Mouse (Mus musculus) thymus, adult 2 months (tissue): ENCODE measurements around the gene Zfp61. TPM values are rescaled to one million over a fixed set of nuclear protein-coding genes. Genes with fewer than 3 reads are reported as not detected.

ENCODE experiments used
- DNase-seq: peaks from one replicate; pipeline ENCODE4 v3.0.0; 2021
- H3K27ac ChIP-seq: fragments of 200-500 bp; 2 replicates; pipeline ENCODE4 v1.5.1; 2012; ENCODE audit warnings: low read length, control low read depth; ENCODE audit not compliant: control insufficient read depth, insufficient read depth
- H3K27me3 ChIP-seq: fragments of 200-500 bp; 2 replicates; pipeline ENCODE4 v1.6.1; 2012; ENCODE audit warnings: mild to moderate bottlenecking, low read length, moderate library complexity, mixed read lengths; ENCODE audit not compliant: control insufficient read depth, insufficient read depth
- H3K36me3 ChIP-seq: fragments of 200-500 bp; 2 replicates; pipeline ENCODE4 v1.6.1; 2012; ENCODE audit warnings: mild to moderate bottlenecking, low read length, moderate library complexity; ENCODE audit not compliant: control insufficient read depth, insufficient read depth
- H3K4me1 ChIP-seq: fragments of 200-500 bp; replicated peaks from 2 replicates; pipeline ENCODE4 v1.6.1; 2012; ENCODE audit warnings: low read length; ENCODE audit not compliant: control insufficient read depth, insufficient read depth
- H3K4me3 ChIP-seq: fragments of 200-500 bp; 2 replicates; pipeline ENCODE4 v1.5.1; 2012; ENCODE audit warnings: mild to moderate bottlenecking, low read length, control low read depth, moderate library complexity; ENCODE audit not compliant: control insufficient read depth, insufficient read depth
- CTCF ChIP-seq: fragments of 200-500 bp; IDR thresholded peaks from 2 replicates; pipeline ENCODE4 v1.5.1; 2012; ENCODE audit warnings: mild to moderate bottlenecking, control low read depth, low read length, moderate library complexity, borderline replicate concordance; ENCODE audit not compliant: control insufficient read depth, poor library complexity, insufficient read depth; ENCODE audit errors: extremely low read depth
- POLR2A ChIP-seq: fragments of 200-500 bp; IDR thresholded peaks from 2 replicates; pipeline ENCODE4 v1.6.1; 2012; ENCODE audit warnings: mild to moderate bottlenecking, low read length, control low read depth, moderate library complexity; ENCODE audit not compliant: control insufficient read depth, poor library complexity, insufficient read depth; ENCODE audit errors: extremely low read depth
- WGBS: fragments of 180-500 bp; shearing (Covaris S2); methylation state at CpG from one replicate; pipeline ENCODE4 v1.1.7; 2018; 5-methylcytosine and 5-hydroxymethylcytosine counted together
- polyA plus RNA-seq: library from polyadenylated mRNA; depleted of rRNA; stranded (reverse); fragments of >200 nt; gene quantifications from 2 replicates; pipeline ENCODE4 v1.2.3, GENCODE M21; 2012

Zfp61 gene
- polyA plus RNA-seq, 1 experiment = 22.6 TPM

- 96% methylated on average over 27 of the region's 27 CpGs for WGBS
- DNase-seq = no peak
- H3K36me3 ChIP-seq = peaks cover 38% of the 10 kb centered on the region
- no peak overlapping the region for H3K27ac ChIP-seq
- no peak overlapping the region for H3K4me3 ChIP-seq
- TF ChIP-seq CTCF (no peak), POLR2A (no peak)
- no peaks in the 10 kb centered on the region for H3K4me1 ChIP-seq
- no peaks in the 10 kb centered on the region for H3K27me3 ChIP-seq
Observed at GRCm38 (mm10) chr7:24291387-24292090, 9.5 kb downstream of the Zfp61 start.

GRCm38 (mm10) chr7:24290106-24290693 lies 10.8 kb downstream of the Zfp61 start:
- H3K27ac ChIP-seq = no peak overlapping the region
- H3K4me3 ChIP-seq = no peak overlapping the region
- 97% methylated on average over 4 of the region's 4 CpGs for WGBS
- no peaks in the 10 kb centered on the region for H3K27me3 ChIP-seq
- DNase-seq = no peak
- H3K4me1 ChIP-seq = no peaks in the 10 kb centered on the region
- H3K36me3 ChIP-seq = peaks cover 31% of the 10 kb centered on the region
- TF ChIP-seq CTCF = no peak
- no peak for TF ChIP-seq POLR2A

- Histone ChIP-seq H3K4me1 (no peaks in the 10 kb centered on the region), H3K36me3 (peaks cover 25% of the 10 kb centered on the region), H3K27me3 (no peaks in the 10 kb centered on the region), H3K4me3 (no peak overlapping the region), H3K27ac (no peak overlapping the region)
- no peak for DNase-seq
- TF ChIP-seq POLR2A (no peak), CTCF (no peak)
- WGBS = 93% methylated on average over 6 of the region's 6 CpGs
Observed at GRCm38 (mm10) chr7:24288512-24288911, 12.5 kb downstream of the Zfp61 start.

DNA sequence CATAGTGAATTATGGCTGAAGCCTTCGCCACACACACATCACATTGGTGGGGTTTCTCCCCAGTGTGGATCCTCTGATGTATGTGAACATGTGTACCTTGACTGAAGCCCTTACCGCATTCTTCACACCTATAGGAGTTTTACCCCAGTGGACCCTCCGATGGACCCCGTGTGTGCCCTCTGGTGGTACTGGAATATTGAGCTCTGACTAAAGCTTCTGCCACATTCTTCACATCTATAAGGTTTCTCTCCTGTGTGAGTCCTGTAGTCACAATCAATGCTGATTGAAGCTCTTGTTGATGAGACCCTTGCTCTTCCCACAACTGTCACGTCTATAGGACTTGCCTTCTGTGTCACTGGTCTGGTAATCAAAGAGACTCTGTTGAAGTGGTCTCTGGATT lies 13.4 kb downstream of the Zfp61 start:
- WGBS = 89% methylated on average over 5 of the region's 5 CpGs

GRCm38 (mm10) chr7:24286916-24287315 lies 14.1 kb downstream of the Zfp61 start:
- Histone ChIP-seq H3K36me3 (peaks cover 12% of the 10 kb centered on the region), H3K4me1 (no peaks in the 10 kb centered on the region), H3K27ac (no peak overlapping the region), H3K27me3 (no peaks in the 10 kb centered on the region), H3K4me3 (no peak overlapping the region)
- TF ChIP-seq POLR2A (no peak), CTCF (no peak)
- 90% methylated on average over 4 of the region's 4 CpGs for WGBS
- no peak for DNase-seq

More for the DNA sequence above, 13.4 kb downstream of the Zfp61 start:
- peaks cover 19% of the 10 kb centered on the region for H3K36me3 ChIP-seq
- no peak overlapping the region for H3K4me3 ChIP-seq
- H3K4me1 ChIP-seq = no peaks in the 10 kb centered on the region
- TF ChIP-seq CTCF (no peak), POLR2A (no peak)
- H3K27ac ChIP-seq = no peak overlapping the region
- H3K27me3 ChIP-seq = no peaks in the 10 kb centered on the region
- no peak for DNase-seq

- TF ChIP-seq CTCF = no peak
- no peak for TF ChIP-seq POLR2A
- WGBS = 59% methylated on average over 4 of the region's 4 CpGs
- DNase-seq = no peak
- peaks cover 4% of the 10 kb centered on the region for H3K36me3 ChIP-seq
- no peak overlapping the region for H3K4me3 ChIP-seq
- H3K27ac ChIP-seq = no peak overlapping the region
- no peaks in the 10 kb centered on the region for H3K4me1 ChIP-seq
- no peaks in the 10 kb centered on the region for H3K27me3 ChIP-seq
Observed at GRCm38 (mm10) chr7:24286090-24286489, 14.9 kb downstream of the Zfp61 start.
